Mouse (Mus musculus) kidney, adult 2 months (tissue): ENCODE data around the gene Slf2. TPM values are rescaled to one million over a fixed set of nuclear protein-coding genes. Genes with fewer than 3 reads are reported as not detected.

Source experiments
- DNase-seq: peaks from one replicate; pipeline ENCODE4 v3.0.0; 2021
- H3K27ac ChIP-seq: fragments of 200-500 bp; 2 replicates; pipeline ENCODE4 v1.5.1; 2012; ENCODE audit warnings: low read depth, low read length, control low read depth, inconsistent platforms; ENCODE audit not compliant: insufficient read depth
- H3K27me3 ChIP-seq: fragments of 200-500 bp; replicated peaks from 2 replicates; pipeline ENCODE4 v1.6.1; 2012; ENCODE audit warnings: mild to moderate bottlenecking, moderate library complexity, low read length, inconsistent platforms; ENCODE audit not compliant: control insufficient read depth, insufficient read depth
- H3K36me3 ChIP-seq: fragments of 200-500 bp; 2 replicates; pipeline ENCODE4 v1.6.1; 2012; ENCODE audit warnings: mild to moderate bottlenecking, moderate library complexity, low read length, inconsistent platforms; ENCODE audit not compliant: control insufficient read depth, insufficient read depth
- H3K4me1 ChIP-seq: fragments of 200-500 bp; 2 replicates; pipeline ENCODE4 v1.6.1; 2011; ENCODE audit warnings: low read length; ENCODE audit not compliant: control insufficient read depth, insufficient read depth
- H3K4me3 ChIP-seq: fragments of 200-500 bp; 2 replicates; pipeline ENCODE4 v1.5.1; 2011; ENCODE audit warnings: mild to moderate bottlenecking, low read depth, low read length, control low read depth; ENCODE audit not compliant: insufficient read depth
- CTCF ChIP-seq: fragments of 200-500 bp; conservative IDR thresholded peaks from 2 replicates; pipeline ENCODE4 v1.5.1; 2011; ENCODE audit warnings: low read depth, mild to moderate bottlenecking, control low read depth, low read length, moderate library complexity, mixed read lengths; ENCODE audit not compliant: insufficient read depth, insufficient read length
- POLR2A ChIP-seq: fragments of 200-500 bp; IDR thresholded peaks from one replicate; pipeline ENCODE4 v1.6.1; 2011; ENCODE audit warnings: low read depth, low read length, control low read depth
- WGBS: fragments of 180-500 bp; shearing (Covaris S2); methylation state at CpG from one replicate; pipeline ENCODE4 v1.1.7; 2018; 5-methylcytosine and 5-hydroxymethylcytosine counted together
- polyA plus RNA-seq: library from polyadenylated mRNA; depleted of rRNA; stranded (reverse); fragments of >200 nt; gene quantifications from 2 replicates; pipeline ENCODE4 v1.2.3, GENCODE M21; 2012

The Slf2 gene
- polyA plus RNA-seq, 1 experiment = 10.5 TPM

GRCm38 (mm10) chr19:44983366-44983765, 52.4 kb downstream of the Slf2 start:
- Histone ChIP-seq H3K27me3 (no peaks in the 10 kb centered on the region), H3K27ac (no peak overlapping the region), H3K4me1 (peaks cover 9% of the 10 kb centered on the region), H3K36me3 (peaks cover 3% of the 10 kb centered on the region; the same call in 1 of the 2 replicates), H3K4me3 (no peak overlapping the region)
- no peak for DNase-seq
- 87% methylated on average over 6 of the region's 6 CpGs for WGBS
- TF ChIP-seq CTCF = no peak
- TF ChIP-seq POLR2A = no peak

- peaks cover 2% of the 10 kb centered on the region; the same call in 1 of the 2 replicates for H3K36me3 ChIP-seq
- DNase-seq = no peak
- H3K27ac ChIP-seq = no peak overlapping the region
- 94% methylated on average over 4 of the region's 4 CpGs for WGBS
- TF ChIP-seq POLR2A (no peak), CTCF (no peak)
- no peak overlapping the region for H3K4me3 ChIP-seq
- peaks cover 9% of the 10 kb centered on the region for H3K4me1 ChIP-seq
- no peaks in the 10 kb centered on the region for H3K27me3 ChIP-seq
Observed at GRCm38 (mm10) chr19:44984420-44984819, 53.5 kb downstream of the Slf2 start.

- H3K4me1 ChIP-seq = peaks cover 13% of the 10 kb centered on the region
- H3K27ac ChIP-seq = no peak overlapping the region; the same call in 1 of the 2 replicates
- TF ChIP-seq POLR2A (no peak), CTCF (no peak)
- no peak overlapping the region for H3K4me3 ChIP-seq
- no peaks in the 10 kb centered on the region for H3K27me3 ChIP-seq
- 26% methylated on average over 5 of the region's 5 CpGs for WGBS
- H3K36me3 ChIP-seq = peaks cover 2% of the 10 kb centered on the region; the same call in 1 of the 2 replicates
- peak; percentile 73 for DNase-seq
Observed at GRCm38 (mm10) chr19:44985159-44985988, 54.4 kb downstream of the Slf2 start.

- Histone ChIP-seq H3K36me3 (no peaks in the 10 kb centered on the region; the same call in 1 of the 2 replicates), H3K27ac (no peak overlapping the region), H3K27me3 (no peaks in the 10 kb centered on the region), H3K4me3 (no peak overlapping the region), H3K4me1 (peaks cover 23% of the 10 kb centered on the region)
- TF ChIP-seq POLR2A (no peak), CTCF (no peak)
- WGBS = 77% methylated on average over 6 of the region's 6 CpGs
- no peak for DNase-seq
Observed at GRCm38 (mm10) chr19:44987004-44987403, 56.1 kb downstream of the Slf2 start.

- H3K4me3 ChIP-seq = no peak overlapping the region
- H3K27ac ChIP-seq = no peak overlapping the region
- no peaks in the 10 kb centered on the region for H3K27me3 ChIP-seq
- WGBS = 76% methylated on average over 6 of the region's 6 CpGs
- TF ChIP-seq POLR2A = no peak
- no peak for TF ChIP-seq CTCF
- no peak for DNase-seq
- peaks cover 23% of the 10 kb centered on the region for H3K4me1 ChIP-seq
- H3K36me3 ChIP-seq = no peaks in the 10 kb centered on the region
Observed at GRCm38 (mm10) chr19:44987851-44988250, 56.9 kb downstream of the Slf2 start.

GRCm38 (mm10) chr19:44988321-44988720, 57.4 kb downstream of the Slf2 start:
- WGBS = 50% methylated on average over 9 of the region's 9 CpGs
- Histone ChIP-seq H3K4me1 (peaks cover 23% of the 10 kb centered on the region), H3K27ac (no peak overlapping the region), H3K36me3 (no peaks in the 10 kb centered on the region), H3K4me3 (no peak overlapping the region), H3K27me3 (no peaks in the 10 kb centered on the region)
- no peak for DNase-seq
- no peak for TF ChIP-seq CTCF
- no peak for TF ChIP-seq POLR2A

GRCm38 (mm10) chr19:44988831-44989566, 58.0 kb downstream of the Slf2 start, which contains the start of gene Sema4g:
Gene Sema4g, plus strand, starts transcription at chr19:44989101.
- WGBS = under 1% methylated on average over 47 of the region's 58 CpGs
- TF ChIP-seq POLR2A = no peak
- 0 out of 2 replicates have a peak, but pooled peaks have one; percentile 12 for TF ChIP-seq CTCF
- Histone ChIP-seq H3K27ac (peak within 1 kb of the TSS; percentile 21; the same call in 1 of the 2 replicates), H3K36me3 (no peaks in the 10 kb centered on the region), H3K4me1 (peaks cover 23% of the 10 kb centered on the region), H3K4me3 (peak within 1 kb of the TSS; percentile 49), H3K27me3 (no peaks in the 10 kb centered on the region)
- peak; percentile 39 for DNase-seq
